Mouse (Mus musculus) CH12.LX (cell line): ENCODE results near the gene Mcts2.

Experiments used
- CTCF ChIP-seq, 2 experiments: IDR thresholded peaks in 1 of 2; conservative IDR thresholded peaks in 1 of 2; 2 replicates each; pipeline ENCODE4 v1.5.1; 2011 to 2012; ENCODE audit warnings: low read depth in 2 of 2, low read length in 2 of 2, improper control_type of control experiment in 1 of 2, inconsistent platforms in 1 of 2, mild to moderate bottlenecking in 1 of 2, moderate library complexity in 1 of 2
- GABPA ChIP-seq: IDR thresholded peaks from 2 replicates; pipeline ENCODE4 v1.6.1; 2012; ENCODE audit warnings: low read depth, low read length, improper control_type of control experiment, inconsistent platforms; ENCODE audit not compliant: insufficient replicate concordance
- SMC3 ChIP-seq: IDR thresholded peaks from 2 replicates; pipeline ENCODE4 v1.6.1; 2011; ENCODE audit warnings: low read depth, low read length, improper control_type of control experiment
- UBTF ChIP-seq: IDR thresholded peaks from 2 replicates; pipeline ENCODE4 v1.6.1; 2012; ENCODE audit warnings: low read depth, mild to moderate bottlenecking, inconsistent platforms, low read length, improper control_type of control experiment, moderate library complexity
- ZC3H11A ChIP-seq: IDR thresholded peaks from 2 replicates; pipeline ENCODE4 v1.6.1; 2012; ENCODE audit warnings: low read depth, mild to moderate bottlenecking, inconsistent platforms, low read length, improper control_type of control experiment

GRCm38 (mm10) chr2:152726213-152726612 lies 39.4 kb downstream of the Mcts2 start:
- TF ChIP-seq SMC3 (no peak), CTCF (conservative IDR thresholded peaks at IDR 0.05 in 1 of 2, IDR thresholded peaks at IDR 0.05 in 1 of 2; ENCODE audit: low read depth in 2 of 2, low read length in 2 of 2) (no peak), GABPA (no peak), ZC3H11A (no peak), UBTF (no peak)
